Mouse (Mus musculus) lung, adult 2 months (tissue): Measurements from ENCODE around the gene Cst13. TPM values are rescaled to one million over a fixed set of nuclear protein-coding genes. Genes with fewer than 3 reads are reported as not detected.
A peak's percentile ranks its signal among the peaks of the same experiment; 100 is the strongest.

Experiments used
- DNase-seq: peaks from one replicate; pipeline ENCODE4 v3.0.0; 2022
- H3K4me1 ChIP-seq: fragments of 200-500 bp; 2 replicates; pipeline ENCODE4 v1.6.1; 2011; ENCODE audit warnings: low read length; ENCODE audit not compliant: control insufficient read depth, insufficient read depth
- H3K4me3 ChIP-seq: fragments of 200-500 bp; replicated peaks from 2 replicates; pipeline ENCODE3; 2011; ENCODE audit warnings: low read depth, mild to moderate bottlenecking, control low read depth, low read length; ENCODE audit errors: extremely low read depth
- CTCF ChIP-seq: fragments of 200-500 bp; IDR thresholded peaks from 2 replicates; pipeline ENCODE4 v1.5.1; 2011; ENCODE audit warnings: mild to moderate bottlenecking, low read length, control low read depth; ENCODE audit not compliant: insufficient read depth
- POLR2A ChIP-seq: fragments of 200-500 bp; IDR thresholded peaks from 2 replicates; pipeline ENCODE4 v1.6.1; 2011; ENCODE audit warnings: low read depth, mild to moderate bottlenecking, control low read depth, low read length, borderline replicate concordance; ENCODE audit errors: extremely low read depth
- WGBS: fragments of 180-500 bp; shearing (Covaris S2); methylation state at CpG from one replicate; pipeline ENCODE4 v1.1.7; 2018; 5-methylcytosine and 5-hydroxymethylcytosine counted together
- polyA plus RNA-seq: library from polyadenylated mRNA; depleted of rRNA; stranded (reverse); fragments of >200 nt; gene quantifications from 2 replicates; pipeline ENCODE4 v1.2.3, GENCODE M21; 2012

Gene Cst13
- polyA plus RNA-seq, 1 experiment = not detected

GRCm38 (mm10) chr2:148839224-148839623 lies 19.3 kb downstream of the Cst13 start:
- WGBS = 32% methylated on average over 2 of the region's 2 CpGs

GRCm38 (mm10) chr2:148851116-148851906 lies 31.4 kb downstream of the Cst13 start:
- peak; percentile 83 for DNase-seq
- Histone ChIP-seq H3K4me1 (peaks cover 2% of the 10 kb centered on the region), H3K4me3 (no peak overlapping the region)
- TF ChIP-seq CTCF (peak; percentile 47), POLR2A (no peak)
- WGBS = 29% methylated on average over 8 of the region's 8 CpGs

More at GRCm38 (mm10) chr2:148839224-148839623, 19.3 kb downstream of the Cst13 start:
- no peak overlapping the region for H3K4me3 ChIP-seq
- no peak for TF ChIP-seq CTCF
- no peak for TF ChIP-seq POLR2A
- H3K4me1 ChIP-seq = no peaks in the 10 kb centered on the region; the same call in none of the 2 replicates
- DNase-seq = no peak

- no peak for TF ChIP-seq CTCF
- no peak for TF ChIP-seq POLR2A
- Histone ChIP-seq H3K4me3 (no peak overlapping the region), H3K4me1 (peaks cover 9% of the 10 kb centered on the region)
- DNase-seq = no peak
- 17% methylated on average over 8 of the region's 8 CpGs for WGBS
Observed at GRCm38 (mm10) chr2:148856630-148857400, 36.9 kb downstream of the Cst13 start.

- 50% methylated on average over 4 of the region's 4 CpGs for WGBS
- no peak for DNase-seq
- TF ChIP-seq CTCF (no peak), POLR2A (no peak)
- Histone ChIP-seq H3K4me1 (peaks cover 9% of the 10 kb centered on the region), H3K4me3 (no peak overlapping the region)
Observed at GRCm38 (mm10) chr2:148857506-148857905, 37.6 kb downstream of the Cst13 start.

GRCm38 (mm10) chr2:148860993-148861392 lies 41.1 kb downstream of the Cst13 start:
- DNase-seq = no peak
- 50% methylated on average over 4 of the region's 4 CpGs for WGBS
- no peak overlapping the region for H3K4me3 ChIP-seq
- TF ChIP-seq CTCF = no peak
- TF ChIP-seq POLR2A = no peak
- peaks cover 7% of the 10 kb centered on the region for H3K4me1 ChIP-seq

GRCm38 (mm10) chr2:148861693-148862092 lies 41.8 kb downstream of the Cst13 start:
- TF ChIP-seq POLR2A (no peak), CTCF (no peak)
- no peak overlapping the region for H3K4me3 ChIP-seq
- H3K4me1 ChIP-seq = peaks cover 4% of the 10 kb centered on the region
- DNase-seq = no peak

- Histone ChIP-seq H3K4me1 (no peaks in the 10 kb centered on the region), H3K4me3 (no peak within 1 kb of the TSS)
- DNase-seq = no peak
- WGBS = 26% methylated on average over 2 of the region's 2 CpGs
- TF ChIP-seq POLR2A = peak; percentile 21; the same call in 1 of the 2 replicates
- no peak for TF ChIP-seq CTCF
Observed at GRCm38 (mm10) chr2:148864966-148865365, 45.1 kb downstream of the Cst13 start, which contains the start of gene 9230104L09Rik. Gene 9230104L09Rik, minus strand, starts transcription at chr2:148865038.

GRCm38 (mm10) chr2:148868959-148869358 lies 49.1 kb downstream of the Cst13 start:
- WGBS = 18% methylated on average over 1 of the region's 1 CpGs
- Histone ChIP-seq H3K4me1 (peaks cover 2% of the 10 kb centered on the region; the same call in 1 of the 2 replicates), H3K4me3 (no peak overlapping the region)
- TF ChIP-seq CTCF = no peak
- TF ChIP-seq POLR2A = no peak
- no peak for DNase-seq

- WGBS = 85% methylated on average over 3 of the region's 3 CpGs
- Histone ChIP-seq H3K4me1 (peaks cover 5% of the 10 kb centered on the region), H3K4me3 (no peak overlapping the region)
- TF ChIP-seq POLR2A (no peak), CTCF (no peak)
- DNase-seq = no peak
Observed at GRCm38 (mm10) chr2:148870526-148870925, 50.6 kb downstream of the Cst13 start.
